Mouse (Mus musculus): ENCODE results near the gene Ugt1a5. TPM values are rescaled to one million over a fixed set of nuclear protein-coding genes. Genes with fewer than 3 reads are reported as not detected.

The Ugt1a5 gene
- total and polyA plus RNA-seq, 3 experiments, result not detected

DNA sequence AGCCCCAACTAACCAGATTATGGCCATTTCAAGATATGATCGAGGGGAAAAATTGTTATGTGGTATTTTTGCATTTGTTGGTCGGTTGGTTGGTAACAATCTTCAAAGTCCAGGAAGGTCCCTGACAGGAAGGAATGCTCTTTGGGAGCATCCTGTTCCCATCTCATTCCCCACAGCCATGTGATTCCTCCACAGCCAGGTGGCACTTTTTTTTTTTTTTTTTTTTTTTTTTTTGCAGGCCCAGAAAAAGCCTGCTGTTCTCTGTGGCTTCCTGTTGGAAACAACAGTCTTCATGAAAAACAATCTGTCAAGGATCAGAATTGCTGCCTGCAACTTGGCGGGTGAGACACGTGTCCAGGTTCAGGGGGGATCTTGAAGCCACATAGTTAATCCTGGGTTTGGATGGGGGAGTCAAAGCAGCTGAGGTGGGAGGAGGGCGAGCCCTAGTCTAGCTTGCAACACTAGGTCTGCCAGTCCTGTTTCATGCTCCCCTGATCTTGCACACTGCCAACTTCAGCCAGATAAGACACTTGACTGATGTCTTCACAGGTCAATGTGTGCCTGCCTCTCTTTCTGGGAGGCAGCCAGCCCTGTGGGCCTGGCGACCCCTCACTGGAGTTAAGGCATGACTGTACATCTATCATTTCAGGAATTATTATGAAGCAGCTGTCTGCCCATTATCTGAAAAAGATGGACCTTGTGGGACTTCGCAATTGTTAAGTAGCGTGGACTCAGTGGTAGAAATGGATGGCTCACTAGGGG is 93.2 kb downstream of the Ugt1a5 start:
- Histone ChIP-seq H3K79me2 (ENCODE audit: control insufficient read depth, insufficient read depth, low read length, poor library complexity) (no peaks in the 10 kb centered on the region), H3K27ac (ENCODE audit: control insufficient read depth, low read depth, low read length) (no peak overlapping the region), H3K27me3 (ENCODE audit: control insufficient read depth in 1 of 2, insufficient read depth in 2 of 2, low read length in 2 of 2) (no peaks in the 10 kb centered on the region), H3K9me3 (replicated peaks; ENCODE audit: insufficient read depth, low read length) (no peaks in the 10 kb centered on the region), H3K9ac (ENCODE audit: control insufficient read depth, low read depth, low read length, poor library complexity, severe bottlenecking) (no peak overlapping the region), H3K4me3 (ENCODE audit: control insufficient read depth in 1 of 2, insufficient read depth in 1 of 2, low read depth in 2 of 2, low read length in 2 of 2) (no peak overlapping the region), H3K4me1 (ENCODE audit: control insufficient read depth in 1 of 2, insufficient read depth in 2 of 2, low read length in 2 of 2) (peaks cover 7 to 17% of the 10 kb centered on the region in 2 experiments), H3K36me3 (ENCODE audit: control insufficient read depth in 1 of 2, insufficient read depth in 2 of 2, low read length in 2 of 2) (peaks cover 0 to 24% of the 10 kb centered on the region in 2 experiments; a peak in 2 of 4 replicates)
- peak; percentile 53 for DNase-seq (ENCODE audit: low read depth, low spot score)
- TF ChIP-seq RCOR1 (IDR thresholded peaks at IDR 0.05; ENCODE audit: low read depth, low read length) (no peak), ELF1 (IDR thresholded peaks at IDR 0.05; ENCODE audit: low read depth, low read length) (no peak), POLR2A (IDR thresholded peaks at IDR 0.05; ENCODE audit: control insufficient read depth in 1 of 2, insufficient read depth in 1 of 2, low read depth in 1 of 2, low read length in 2 of 2, poor library complexity in 1 of 2) (0 out of 4 replicates have a peak, but pooled peaks of 1 of the 2 experiments have one; percentile 17), TCF12 (IDR thresholded peaks at IDR 0.05; ENCODE audit: low read depth, low read length) (no peak), POLR2AphosphoS2 (IDR thresholded peaks at IDR 0.05; ENCODE audit: low read length) (peak; percentile 68), EP300 (IDR thresholded peaks at IDR 0.05; ENCODE audit: low read depth in 1 of 2, low read length in 2 of 2) (no peak), GABPA (IDR thresholded peaks at IDR 0.05; ENCODE audit: low read depth, low read length) (no peak), ZMIZ1 (IDR thresholded peaks at IDR 0.05; ENCODE audit: low read depth, low read length) (peak; percentile 58; the same call in 1 of the 2 replicates), MAZ (IDR thresholded peaks at IDR 0.05; ENCODE audit: low read depth, low read length) (no peak), ZNF384 (IDR thresholded peaks at IDR 0.05; ENCODE audit: low read depth, low read length) (peak; percentile 91)

DNA sequence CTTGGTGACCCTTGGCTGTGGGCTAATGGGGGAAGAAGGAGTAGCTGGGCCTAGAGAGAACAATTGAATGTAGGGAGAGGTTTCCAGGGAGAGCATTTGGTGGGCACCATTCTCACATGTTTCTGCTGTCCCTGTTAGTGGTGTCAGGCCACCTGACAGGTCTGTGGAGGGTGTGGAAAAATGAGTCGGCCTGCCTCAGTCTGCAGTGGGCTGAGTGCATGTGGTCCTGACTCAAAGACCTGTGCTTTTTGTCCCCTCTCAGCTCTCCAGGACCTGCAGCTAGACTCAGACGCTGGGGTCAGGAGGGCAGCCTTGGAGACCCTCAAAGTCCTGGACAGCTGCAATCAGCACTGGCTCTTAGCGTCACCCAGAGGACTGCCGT is 93.8 kb downstream of the Ugt1a5 start:
- Histone ChIP-seq H3K4me1 (ENCODE audit: control insufficient read depth in 1 of 2, insufficient read depth in 2 of 2, low read length in 2 of 2) (peaks cover 7 to 17% of the 10 kb centered on the region in 2 experiments), H3K27me3 (ENCODE audit: control insufficient read depth in 1 of 2, insufficient read depth in 2 of 2, low read length in 2 of 2) (no peaks in the 10 kb centered on the region), H3K4me3 (ENCODE audit: control insufficient read depth in 1 of 2, insufficient read depth in 1 of 2, low read depth in 2 of 2, low read length in 2 of 2) (no peak overlapping the region), H3K36me3 (ENCODE audit: control insufficient read depth in 1 of 2, insufficient read depth in 2 of 2, low read length in 2 of 2) (peaks cover 0 to 24% of the 10 kb centered on the region in 2 experiments; a peak in 3 of 4 replicates), H3K9me3 (replicated peaks; ENCODE audit: insufficient read depth, low read length) (no peaks in the 10 kb centered on the region), H3K79me2 (ENCODE audit: control insufficient read depth, insufficient read depth, low read length, poor library complexity) (no peaks in the 10 kb centered on the region), H3K27ac (ENCODE audit: control insufficient read depth, low read depth, low read length) (no peak overlapping the region), H3K9ac (ENCODE audit: control insufficient read depth, low read depth, low read length, poor library complexity, severe bottlenecking) (no peak overlapping the region)
- TF ChIP-seq POLR2A (IDR thresholded peaks at IDR 0.05; ENCODE audit: control insufficient read depth in 1 of 2, insufficient read depth in 1 of 2, low read depth in 1 of 2, low read length in 2 of 2, poor library complexity in 1 of 2) (peak in 1 of 2 experiments; percentile 30; a peak in 1 of 4 replicates), MXI1 (IDR thresholded peaks at IDR 0.05; ENCODE audit: low read depth, low read length) (no peak)
- DNase-seq (ENCODE audit: low read depth, low spot score), result no peak

DNA sequence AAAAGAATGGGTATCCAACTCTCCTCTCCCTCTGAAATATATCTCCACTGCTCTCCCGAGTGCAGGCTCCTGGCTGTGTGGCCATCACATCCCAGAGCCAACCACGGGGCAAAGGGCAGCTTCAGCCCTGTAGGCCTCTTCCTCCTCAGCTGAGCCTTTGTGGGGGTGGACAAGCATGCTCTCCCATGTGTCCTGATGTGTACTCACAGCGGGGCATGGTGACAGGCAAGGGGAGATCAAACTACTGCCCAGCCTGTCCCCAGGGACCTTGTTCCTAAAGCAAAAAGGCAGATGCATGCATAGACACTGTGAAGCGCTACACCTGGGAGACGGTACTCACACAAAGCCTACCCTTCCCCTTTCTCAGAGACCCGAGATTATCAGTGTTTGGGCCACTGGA is 94.3 kb downstream of the Ugt1a5 start:
- no peak overlapping the region for H3K9ac ChIP-seq (ENCODE audit: control insufficient read depth, low read depth, low read length, poor library complexity, severe bottlenecking)
- no peaks in the 10 kb centered on the region for H3K9me3 ChIP-seq (replicated peaks; ENCODE audit: insufficient read depth, low read length)
- H3K4me1 ChIP-seq (ENCODE audit: control insufficient read depth in 1 of 2, insufficient read depth in 2 of 2, low read length in 2 of 2), result peaks cover 7 to 17% of the 10 kb centered on the region in 2 experiments
- peaks cover 0 to 24% of the 10 kb centered on the region in 2 experiments; a peak in 3 of 4 replicates for H3K36me3 ChIP-seq (ENCODE audit: control insufficient read depth in 1 of 2, insufficient read depth in 2 of 2, low read length in 2 of 2)
- DNase-seq (ENCODE audit: low read depth, low spot score), result peak; percentile 47
- H3K79me2 ChIP-seq (ENCODE audit: control insufficient read depth, insufficient read depth, low read length, poor library complexity), result no peaks in the 10 kb centered on the region
- no peak overlapping the region for H3K4me3 ChIP-seq (ENCODE audit: control insufficient read depth in 1 of 2, insufficient read depth in 1 of 2, low read depth in 2 of 2, low read length in 2 of 2)
- H3K27me3 ChIP-seq (ENCODE audit: control insufficient read depth in 1 of 2, insufficient read depth in 2 of 2, low read length in 2 of 2), result no peaks in the 10 kb centered on the region
- no peak for TF ChIP-seq GABPA (IDR thresholded peaks at IDR 0.05; ENCODE audit: low read depth, low read length)
- no peak for TF ChIP-seq MYB (IDR thresholded peaks at IDR 0.05; ENCODE audit: low read depth, low read length)
- TF ChIP-seq POLR2AphosphoS5 (IDR thresholded peaks at IDR 0.05; ENCODE audit: borderline replicate concordance, low read depth, low read length), result no peak; the same call in none of the 2 replicates
- no peak for TF ChIP-seq NELFE (IDR thresholded peaks at IDR 0.05; ENCODE audit: low read depth, low read length)
- no peak for TF ChIP-seq MYC (IDR thresholded peaks at IDR 0.05; ENCODE audit: low read depth, low read length)
- TF ChIP-seq TBP (IDR thresholded peaks at IDR 0.05; ENCODE audit: low read depth, low read length), result no peak
- TF ChIP-seq POLR2A (IDR thresholded peaks at IDR 0.05; ENCODE audit: control insufficient read depth in 1 of 2, insufficient read depth in 1 of 2, low read depth in 1 of 2, low read length in 2 of 2, poor library complexity in 1 of 2), result peak in 1 of 2 experiments; percentile 31; a peak in 1 of 4 replicates
- H3K27ac ChIP-seq (ENCODE audit: control insufficient read depth, low read depth, low read length), result no peak overlapping the region
